Mouse (Mus musculus): Measurements from ENCODE around the gene Ptdss2. TPM values are rescaled to one million over a fixed set of nuclear protein-coding genes. Genes with fewer than 3 reads are reported as not detected.

Ptdss2 gene
- total and polyA plus RNA-seq, 3 experiments: 16.9 to 44.9 TPM; not detected in 1

DNA sequence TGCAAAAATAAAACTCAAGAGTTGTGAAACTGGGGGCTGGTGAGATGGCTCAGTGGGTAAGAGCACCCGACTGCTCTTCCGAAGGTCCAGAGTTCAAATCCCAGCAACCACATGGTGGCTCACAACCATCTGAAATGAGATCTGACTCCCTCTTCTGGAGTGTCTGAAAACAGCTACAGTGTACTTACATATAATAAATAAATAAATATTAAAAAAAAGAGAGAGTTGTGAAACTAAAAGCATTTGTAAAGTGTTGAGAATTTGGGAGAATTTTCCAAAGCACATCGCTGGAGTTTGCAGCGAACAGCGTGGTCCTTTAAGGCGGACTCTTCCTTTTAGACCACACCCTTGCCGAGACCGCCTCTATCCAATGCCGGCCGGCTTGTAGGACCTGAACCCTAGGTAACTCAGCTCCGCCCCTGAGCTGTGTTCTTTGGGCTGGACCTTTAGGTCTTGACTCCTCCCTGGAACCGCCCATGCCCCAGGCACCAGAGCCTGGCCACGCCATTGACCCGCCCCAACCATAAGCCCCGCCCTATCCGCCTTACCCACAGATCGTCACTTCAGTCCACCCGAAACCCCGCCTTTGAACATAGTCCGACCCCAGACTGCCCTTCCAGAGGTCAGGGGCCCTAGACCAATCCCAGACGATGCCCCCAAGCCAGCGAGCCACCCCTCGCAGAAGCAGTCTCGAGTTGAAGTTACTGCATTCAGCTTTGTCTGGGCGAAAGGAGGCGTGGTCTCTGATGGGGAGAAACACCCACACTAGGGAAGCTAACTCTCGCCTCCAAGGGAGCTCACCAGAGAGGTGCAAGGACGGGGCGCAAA is 721 bp downstream of the Ptdss2 start (continued):
- TF ChIP-seq ZMIZ1 (IDR thresholded peaks at IDR 0.05; ENCODE audit: low read depth, low read length): no peak
- no peak for TF ChIP-seq MXI1 (IDR thresholded peaks at IDR 0.05; ENCODE audit: low read depth, low read length)

DNA sequence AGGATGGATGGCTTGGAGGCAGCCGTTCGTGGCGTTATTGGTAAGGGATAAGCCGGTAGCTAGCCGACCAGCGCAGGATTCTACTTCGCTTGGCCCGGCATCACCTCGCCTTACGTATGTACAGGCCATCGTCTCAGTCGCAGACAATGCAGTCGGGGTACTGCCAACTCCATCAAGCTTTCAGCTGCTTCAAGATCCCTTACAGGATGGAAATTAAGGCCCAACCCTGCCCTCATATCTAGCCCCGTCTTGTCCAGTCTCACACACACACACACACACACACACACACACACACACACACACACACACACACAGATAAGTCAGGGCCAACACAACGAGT is 1.3 kb downstream of the Ptdss2 start:
- Histone ChIP-seq H3K9ac (ENCODE audit: control insufficient read depth, low read depth, low read length, poor library complexity, severe bottlenecking) (peak overlapping the region; percentile 71), H3K79me2 (ENCODE audit: control insufficient read depth, insufficient read depth, low read length, poor library complexity) (no peaks in the 10 kb centered on the region), H3K27me3 (ENCODE audit: control insufficient read depth in 1 of 2, insufficient read depth in 2 of 2, low read length in 2 of 2) (no peaks in the 10 kb centered on the region), H3K36me3 (ENCODE audit: control insufficient read depth in 1 of 2, insufficient read depth in 2 of 2, low read length in 2 of 2) (peaks cover 0 to 23% of the 10 kb centered on the region in 2 experiments; a peak in 2 of 4 replicates), H3K9me3 (replicated peaks; ENCODE audit: insufficient read depth, low read length) (no peaks in the 10 kb centered on the region), H3K4me3 (ENCODE audit: control insufficient read depth in 1 of 2, insufficient read depth in 1 of 2, low read depth in 2 of 2, low read length in 2 of 2) (peak overlapping the region; percentile 84 to 99), H3K4me1 (ENCODE audit: control insufficient read depth in 1 of 2, insufficient read depth in 2 of 2, low read length in 2 of 2) (peaks cover 7 to 22% of the 10 kb centered on the region in 2 experiments), H3K27ac (ENCODE audit: control insufficient read depth, low read depth, low read length) (no peak overlapping the region)
- no peak for DNase-seq (ENCODE audit: low read depth, low spot score)
- TF ChIP-seq EP300 (IDR thresholded peaks at IDR 0.05; ENCODE audit: low read depth in 1 of 2, low read length in 2 of 2) (no peak), ZKSCAN1 (IDR thresholded peaks at IDR 0.05; ENCODE audit: low read depth, low read length) (no peak), KAT2A (conservative IDR thresholded peaks at IDR 0.05; ENCODE audit: low read depth, low read length) (no peak), POLR2A (IDR thresholded peaks at IDR 0.05; ENCODE audit: control insufficient read depth in 1 of 2, insufficient read depth in 1 of 2, low read depth in 1 of 2, low read length in 2 of 2, poor library complexity in 1 of 2) (no peak), POLR2AphosphoS2 (IDR thresholded peaks at IDR 0.05; ENCODE audit: low read length) (no peak), SMC3 (IDR thresholded peaks at IDR 0.05; ENCODE audit: low read depth, low read length) (no peak), ETS1 (IDR thresholded peaks at IDR 0.05; ENCODE audit: low read depth, low read length) (no peak), ZNF384 (IDR thresholded peaks at IDR 0.05; ENCODE audit: low read depth, low read length) (no peak), CTCF (IDR thresholded peaks at IDR 0.05 in 2 of 3, conservative IDR thresholded peaks at IDR 0.05 in 1 of 3; ENCODE audit: control insufficient read depth in 1 of 3, insufficient read depth in 1 of 3, low read depth in 2 of 3, low read length in 3 of 3, poor library complexity in 1 of 3, severe bottlenecking in 1 of 3) (no peak)

- Histone ChIP-seq H3K27ac (ENCODE audit: control insufficient read depth, low read depth, low read length) (peak overlapping the region; percentile 67), H3K4me1 (ENCODE audit: control insufficient read depth in 1 of 2, insufficient read depth in 2 of 2, low read length in 2 of 2) (peaks cover 8 to 37% of the 10 kb centered on the region in 2 experiments), H3K79me2 (ENCODE audit: control insufficient read depth, insufficient read depth, low read length, poor library complexity) (peaks cover 17% of the 10 kb centered on the region), H3K4me3 (ENCODE audit: control insufficient read depth in 1 of 2, insufficient read depth in 1 of 2, low read depth in 2 of 2, low read length in 2 of 2) (peak overlapping the region; percentile 76 to 81), H3K9me3 (replicated peaks; ENCODE audit: insufficient read depth, low read length) (no peaks in the 10 kb centered on the region), H3K27me3 (ENCODE audit: control insufficient read depth in 1 of 2, insufficient read depth in 2 of 2, low read length in 2 of 2) (no peaks in the 10 kb centered on the region), H3K9ac (ENCODE audit: control insufficient read depth, low read depth, low read length, poor library complexity, severe bottlenecking) (peak overlapping the region; percentile 95), H3K36me3 (ENCODE audit: control insufficient read depth in 1 of 2, insufficient read depth in 2 of 2, low read length in 2 of 2) (peaks cover 3 to 37% of the 10 kb centered on the region in 2 experiments)
- DNase-seq (ENCODE audit: low read depth, low spot score): peak; percentile 96
- TF ChIP-seq ZMIZ1 (IDR thresholded peaks at IDR 0.05; ENCODE audit: low read depth, low read length) (peak; percentile 41; the same call in 1 of the 2 replicates), MYB (IDR thresholded peaks at IDR 0.05; ENCODE audit: low read depth, low read length) (no peak), NELFE (IDR thresholded peaks at IDR 0.05; ENCODE audit: low read depth, low read length) (peak; percentile 56), RCOR1 (IDR thresholded peaks at IDR 0.05; ENCODE audit: low read depth, low read length) (no peak), POLR2A (IDR thresholded peaks at IDR 0.05; ENCODE audit: control insufficient read depth in 1 of 2, insufficient read depth in 1 of 2, low read depth in 1 of 2, low read length in 2 of 2, poor library complexity in 1 of 2) (peak; percentile 59 to 60; a peak in 2 of 4 replicates), JUND (IDR thresholded peaks at IDR 0.05; ENCODE audit: low read depth, low read length) (no peak), MXI1 (IDR thresholded peaks at IDR 0.05; ENCODE audit: low read depth, low read length) (peak; percentile 99), TAL1 (IDR thresholded peaks at IDR 0.05; ENCODE audit: low read length) (peak; percentile 85), RAD21 (IDR thresholded peaks at IDR 0.05; ENCODE audit: low read depth, low read length) (no peak), MYC (IDR thresholded peaks at IDR 0.05; ENCODE audit: low read depth, low read length) (peak; percentile 90), CHD1 (IDR thresholded peaks at IDR 0.05; ENCODE audit: low read depth, low read length) (no peak), ZKSCAN1 (IDR thresholded peaks at IDR 0.05; ENCODE audit: low read depth, low read length) (no peak), UBTF (IDR thresholded peaks at IDR 0.05; ENCODE audit: borderline replicate concordance, insufficient read depth, low read depth, low read length) (no peak), USF1 (IDR thresholded peaks at IDR 0.05; ENCODE audit: low read depth, low read length) (0 out of 2 replicates have a peak, but pooled peaks have one; percentile 41), NRF1 (IDR thresholded peaks at IDR 0.05; ENCODE audit: insufficient read depth, low read depth, low read length, poor library complexity, severe bottlenecking) (no peak), ZC3H11A (IDR thresholded peaks at IDR 0.05; ENCODE audit: low read depth, low read length) (no peak), ELF1 (IDR thresholded peaks at IDR 0.05; ENCODE audit: low read depth, low read length) (0 out of 2 replicates have a peak, but pooled peaks have one; percentile 62), EP300 (IDR thresholded peaks at IDR 0.05; ENCODE audit: low read depth in 1 of 2, low read length in 2 of 2) (peak in 1 of 2 experiments; percentile 79; a peak in 2 of 4 replicates), BHLHE40 (IDR thresholded peaks at IDR 0.05; ENCODE audit: borderline replicate concordance, low read depth, low read length) (no peak)
Measured at GRCm38 (mm10) chr7:141131024-141131820, 9.0 kb downstream of the Ptdss2 start.

All from MEL (cell line).